Mouse (Mus musculus): ENCODE measurements around the gene Pnp. TPM values are rescaled to one million over a fixed set of nuclear protein-coding genes. Genes with fewer than 3 reads are reported as not detected.
A peak's percentile ranks its signal among the peaks of the same experiment; 100 is the strongest.
"Not testable (repeated sequence)": the region's sequence is repeated elsewhere in the genome, so short reads cannot be mapped to it uniquely, and the experiment has no call there.

Pnp gene
- total and polyA plus RNA-seq, 3 experiments: 14.4 to 18.1 (median 17.2) TPM

- Histone ChIP-seq H3K4me1 (ENCODE audit: control insufficient read depth, insufficient read depth, low read length) (no peaks in the 10 kb centered on the region), H3K9ac (ENCODE audit: low read depth, low read length) (no peak overlapping the region), H3K27me3 (ENCODE audit: control insufficient read depth, insufficient read depth, low read length) (no peaks in the 10 kb centered on the region), H3K4me3 (no peak overlapping the region), H3K27ac (no peak overlapping the region), H3K79me2 (replicated peaks; ENCODE audit: control insufficient read depth, insufficient read depth, low read length) (no peaks in the 10 kb centered on the region), H3K36me3 (ENCODE audit: control insufficient read depth, insufficient read depth, low read length) (no peaks in the 10 kb centered on the region)
- DNase-seq: no peak
- 90% methylated on average over 4 of the region's 4 CpGs for WGBS
- TF ChIP-seq CTCF (IDR thresholded peaks at IDR 0.05): no peak
- TF ChIP-seq POLR2A (IDR thresholded peaks at IDR 0.05; ENCODE audit: insufficient read depth, low read depth, low read length): no peak
- no peak for TF ChIP-seq EP300 (IDR thresholded peaks at IDR 0.05; ENCODE audit: insufficient read depth, low read depth, low read length)
- intact Hi-C loops (cut with DNase I): no loop called here
Observed at GRCm38 (mm10) chr14:50904828-50905129, 26.1 kb upstream of the Pnp start.

- H3K27ac ChIP-seq; H3K4me1 ChIP-seq (ENCODE audit: control insufficient read depth, insufficient read depth, low read length); H3K27me3 ChIP-seq (ENCODE audit: control insufficient read depth, insufficient read depth, low read length); DNase-seq; H3K4me3 ChIP-seq; intact Hi-C loops (cut with DNase I); H3K79me2 ChIP-seq (replicated peaks; ENCODE audit: control insufficient read depth, insufficient read depth, low read length); H3K36me3 ChIP-seq (ENCODE audit: control insufficient read depth, insufficient read depth, low read length); H3K9ac ChIP-seq (ENCODE audit: low read depth, low read length): not testable (repeated sequence)
Observed at GRCm38 (mm10) chr14:50905327-50905726, 25.6 kb upstream of the Pnp start.

GRCm38 (mm10) chr14:50908126-50908525, 22.8 kb upstream of the Pnp start:
- Histone ChIP-seq H3K36me3 (ENCODE audit: control insufficient read depth, insufficient read depth, low read length) (no peaks in the 10 kb centered on the region), H3K79me2 (replicated peaks; ENCODE audit: control insufficient read depth, insufficient read depth, low read length) (no peaks in the 10 kb centered on the region), H3K27ac (no peak overlapping the region), H3K27me3 (ENCODE audit: control insufficient read depth, insufficient read depth, low read length) (no peaks in the 10 kb centered on the region), H3K9ac (ENCODE audit: low read depth, low read length) (no peak overlapping the region), H3K4me3 (no peak overlapping the region), H3K4me1 (ENCODE audit: control insufficient read depth, insufficient read depth, low read length) (no peaks in the 10 kb centered on the region)
- TF ChIP-seq POLR2A (IDR thresholded peaks at IDR 0.05; ENCODE audit: insufficient read depth, low read depth, low read length) (no peak), EP300 (IDR thresholded peaks at IDR 0.05; ENCODE audit: insufficient read depth, low read depth, low read length) (no peak), CTCF (IDR thresholded peaks at IDR 0.05) (no peak)
- intact Hi-C loops (cut with DNase I): no loop called here
- WGBS: 66% methylated on average over 4 of the region's 4 CpGs
- no peak for DNase-seq

GRCm38 (mm10) chr14:50911356-50911755, 19.5 kb upstream of the Pnp start:
- H3K9ac ChIP-seq (ENCODE audit: low read depth, low read length): no peak overlapping the region
- no peak overlapping the region for H3K27ac ChIP-seq
- H3K79me2 ChIP-seq (replicated peaks; ENCODE audit: control insufficient read depth, insufficient read depth, low read length): no peaks in the 10 kb centered on the region
- no peaks in the 10 kb centered on the region for H3K4me1 ChIP-seq (ENCODE audit: control insufficient read depth, insufficient read depth, low read length)
- DNase-seq: no peak
- no peaks in the 10 kb centered on the region for H3K27me3 ChIP-seq (ENCODE audit: control insufficient read depth, insufficient read depth, low read length)
- 60% methylated on average over 3 of the region's 3 CpGs for WGBS
- no peak overlapping the region for H3K4me3 ChIP-seq
- no peak for TF ChIP-seq CTCF (IDR thresholded peaks at IDR 0.05)
- TF ChIP-seq POLR2A (IDR thresholded peaks at IDR 0.05; ENCODE audit: insufficient read depth, low read depth, low read length): no peak
- TF ChIP-seq EP300 (IDR thresholded peaks at IDR 0.05; ENCODE audit: insufficient read depth, low read depth, low read length): no peak
- H3K36me3 ChIP-seq (ENCODE audit: control insufficient read depth, insufficient read depth, low read length): no peaks in the 10 kb centered on the region; the same call in 1 of the 2 replicates
- intact Hi-C loops (cut with DNase I): no loop called here

GRCm38 (mm10) chr14:50923437-50923836, 7.4 kb upstream of the Pnp start:
- intact Hi-C loops (cut with DNase I); H3K36me3 ChIP-seq (ENCODE audit: control insufficient read depth, insufficient read depth, low read length); DNase-seq; H3K9ac ChIP-seq (ENCODE audit: low read depth, low read length); H3K27me3 ChIP-seq (ENCODE audit: control insufficient read depth, insufficient read depth, low read length); H3K4me1 ChIP-seq (ENCODE audit: control insufficient read depth, insufficient read depth, low read length); H3K79me2 ChIP-seq (replicated peaks; ENCODE audit: control insufficient read depth, insufficient read depth, low read length): not testable (repeated sequence)
- H3K27ac ChIP-seq: peak overlapping the region; percentile 95
- H3K4me3 ChIP-seq: peak overlapping the region; percentile 64
- 53% methylated on average over 1 of the region's 1 CpGs for WGBS

DNA sequence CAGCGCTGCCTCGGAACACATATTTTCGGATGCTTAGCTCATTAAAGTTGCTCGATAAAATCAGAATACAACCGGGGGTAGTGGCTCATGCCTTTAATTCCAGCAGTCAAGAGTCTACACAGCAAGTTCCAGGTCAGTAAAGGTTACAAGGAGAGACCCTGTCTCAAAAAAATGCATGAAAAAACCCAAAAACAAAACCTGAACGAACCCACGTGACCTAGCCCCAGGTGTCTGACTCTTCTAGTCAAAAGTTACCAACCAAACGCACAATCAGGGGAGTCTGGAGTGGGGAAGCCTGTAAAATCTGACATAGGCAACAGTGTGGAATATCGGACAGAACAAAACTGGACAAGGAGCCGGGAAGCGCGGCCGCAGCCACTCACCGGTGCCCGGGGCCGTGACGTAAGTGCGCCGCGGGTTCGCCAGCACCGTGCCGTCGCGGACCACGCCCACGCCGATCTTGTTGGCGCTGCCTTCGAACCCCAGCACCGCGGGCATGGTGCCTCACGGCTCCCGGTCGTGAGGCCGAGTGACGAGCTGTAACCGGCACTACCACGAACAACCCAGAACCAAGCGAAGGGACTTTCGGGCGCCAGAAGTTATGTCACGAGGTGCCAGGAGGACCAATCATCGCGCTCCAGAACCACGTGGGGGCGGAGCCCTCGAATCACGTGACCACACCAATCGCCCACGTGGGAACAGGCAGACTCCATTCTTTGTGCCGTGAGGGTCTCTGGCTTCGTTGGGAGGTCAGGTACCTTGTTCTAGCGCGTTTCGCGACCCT, 6.4 kb upstream of the Pnp start, which contains the start of the genes Osgep and Apex1:
Gene Osgep, minus strand, starts transcription at position 613 of the 784 bp plus-strand sequence.
Gene Apex1, plus strand, starts transcription at position 688 of the 784 bp plus-strand sequence.
- under 1% methylated on average over 57 of the region's 57 CpGs for WGBS
- H3K27ac ChIP-seq: peak within 1 kb of the TSS; percentile 95
- TF ChIP-seq POLR2A (IDR thresholded peaks at IDR 0.05; ENCODE audit: insufficient read depth, low read depth, low read length) (peak; percentile 79), CTCF (IDR thresholded peaks at IDR 0.05) (no peak), EP300 (IDR thresholded peaks at IDR 0.05; ENCODE audit: insufficient read depth, low read depth, low read length) (no peak)
- intact Hi-C loops (cut with DNase I): no loop called here
- DNase-seq: peak; percentile 94 to 96
- H3K4me1 ChIP-seq (ENCODE audit: control insufficient read depth, insufficient read depth, low read length): peaks cover 3% of the 10 kb centered on the region
- H3K4me3 ChIP-seq: peak within 1 kb of the TSS; percentile 64
- H3K9ac ChIP-seq (ENCODE audit: low read depth, low read length): peak within 1 kb of the TSS; percentile 88
- no peaks in the 10 kb centered on the region for H3K79me2 ChIP-seq (replicated peaks; ENCODE audit: control insufficient read depth, insufficient read depth, low read length)
- peaks cover 1% of the 10 kb centered on the region for H3K36me3 ChIP-seq (ENCODE audit: control insufficient read depth, insufficient read depth, low read length)
- H3K27me3 ChIP-seq (ENCODE audit: control insufficient read depth, insufficient read depth, low read length): no peaks in the 10 kb centered on the region

Measured in heart, adult 2 months (tissue).